Mouse (Mus musculus) thymus, adult 2 months (tissue): ENCODE measurements around the gene Elovl3.

ENCODE experiments used
- CTCF ChIP-seq: fragments of 200-500 bp; IDR thresholded peaks from 2 replicates; pipeline ENCODE4 v1.5.1; 2012; ENCODE audit warnings: mild to moderate bottlenecking, control low read depth, low read length, moderate library complexity, borderline replicate concordance; ENCODE audit not compliant: control insufficient read depth, poor library complexity, insufficient read depth; ENCODE audit errors: extremely low read depth
- POLR2A ChIP-seq: fragments of 200-500 bp; IDR thresholded peaks from 2 replicates; pipeline ENCODE4 v1.6.1; 2012; ENCODE audit warnings: mild to moderate bottlenecking, low read length, control low read depth, moderate library complexity; ENCODE audit not compliant: control insufficient read depth, poor library complexity, insufficient read depth; ENCODE audit errors: extremely low read depth

- TF ChIP-seq CTCF (no peak), POLR2A (no peak)
Measured at GRCm38 (mm10) chr19:46131694-46132525, at the start of gene Elovl3.
